Mouse (Mus musculus) forebrain, embryonic 15.5 days (tissue): Measurements from ENCODE around the gene Arhgap10. TPM values are rescaled to one million over a fixed set of nuclear protein-coding genes. Genes with fewer than 3 reads are reported as not detected.

Source experiments
- ATAC-seq: fragments of 200-750 bp; cut with Nextera tagmentation; replicated peaks from 2 replicates; pipeline ENCODE4 v1.8.0; 2017; ENCODE audit warnings: mild to moderate bottlenecking, moderate TSS enrichment, moderate library complexity
- H3K27ac ChIP-seq: fragments of 300-500 bp; sonication (generic); replicated peaks from 2 replicates; pipeline ENCODE4 v1.5.1; 2015; ENCODE audit warnings: mild to moderate bottlenecking, inconsistent platforms
- H3K27me3 ChIP-seq: fragments of 300-500 bp; sonication (generic); 2 replicates; pipeline ENCODE4 v1.6.1; 2015; ENCODE audit warnings: inconsistent platforms
- H3K36me3 ChIP-seq: fragments of 300-500 bp; sonication (generic); 2 replicates; pipeline ENCODE4 v1.6.1; 2015; ENCODE audit warnings: mild to moderate bottlenecking, inconsistent platforms
- H3K4me1 ChIP-seq: fragments of 300-500 bp; sonication (generic); 2 replicates; pipeline ENCODE4 v1.6.1; 2015; ENCODE audit warnings: inconsistent platforms
- H3K4me2 ChIP-seq: fragments of 300-500 bp; sonication (generic); replicated peaks from 2 replicates; pipeline ENCODE4 v1.6.1; 2015; ENCODE audit warnings: mild to moderate bottlenecking, inconsistent platforms
- H3K4me3 ChIP-seq: fragments of 300-500 bp; sonication (generic); 2 replicates; pipeline ENCODE4 v1.5.1; 2015; ENCODE audit warnings: mild to moderate bottlenecking, inconsistent platforms
- H3K9ac ChIP-seq: fragments of 300-500 bp; sonication (generic); replicated peaks from 2 replicates; pipeline ENCODE4 v1.6.1; 2015; ENCODE audit warnings: mild to moderate bottlenecking, inconsistent platforms
- H3K9me3 ChIP-seq: fragments of 300-500 bp; sonication (generic); 2 replicates; pipeline ENCODE4 v1.6.1; 2016; ENCODE audit warnings: inconsistent platforms
- WGBS: fragments of 180-500 bp; shearing (Covaris S2); methylation state at CpG from one replicate; pipeline ENCODE4 v1.1.7; 2015; ENCODE audit warnings: mixed read lengths; 5-methylcytosine and 5-hydroxymethylcytosine counted together
- polyA plus RNA-seq: library from polyadenylated mRNA; unstranded; fragments of >200 nt; fragmentation: Nextera tagmentation; extraction: Ambion mirVana; gene quantifications from 2 replicates; pipeline ENCODE4 v1.2.1, GENCODE M21; 2015

Arhgap10 gene
- polyA plus RNA-seq, 1 experiment from 2014 or later: 4.2 TPM

- H3K27me3 ChIP-seq: no peaks in the 10 kb centered on the region
- no peak for ATAC-seq
- peaks cover 5% of the 10 kb centered on the region; the same call in 1 of the 2 replicates for H3K4me1 ChIP-seq
- 92% methylated on average over 2 of the region's 2 CpGs for WGBS
- H3K27ac ChIP-seq: no peak overlapping the region
- no peak overlapping the region for H3K4me2 ChIP-seq
- H3K9me3 ChIP-seq: no peaks in the 10 kb centered on the region
- no peaks in the 10 kb centered on the region for H3K36me3 ChIP-seq
- no peak overlapping the region for H3K4me3 ChIP-seq
- no peak overlapping the region for H3K9ac ChIP-seq
Observed at GRCm38 (mm10) chr8:77317771-77318170, 200.0 kb downstream of the Arhgap10 start.

GRCm38 (mm10) chr8:77313003-77313402 is 204.8 kb downstream of the Arhgap10 start:
- Histone ChIP-seq H3K27ac (no peak overlapping the region), H3K36me3 (no peaks in the 10 kb centered on the region), H3K4me2 (no peak overlapping the region), H3K9me3 (no peaks in the 10 kb centered on the region), H3K9ac (no peak overlapping the region), H3K4me3 (no peak overlapping the region), H3K27me3 (no peaks in the 10 kb centered on the region), H3K4me1 (peaks cover 5% of the 10 kb centered on the region; the same call in 1 of the 2 replicates)
- WGBS: 44% methylated on average over 3 of the region's 3 CpGs
- peak; percentile 60 for ATAC-seq

- peaks cover 5% of the 10 kb centered on the region; the same call in 1 of the 2 replicates for H3K4me1 ChIP-seq
- H3K9me3 ChIP-seq: no peaks in the 10 kb centered on the region
- no peak overlapping the region for H3K4me2 ChIP-seq
- H3K27me3 ChIP-seq: no peaks in the 10 kb centered on the region
- H3K27ac ChIP-seq: no peak overlapping the region
- H3K9ac ChIP-seq: no peak overlapping the region
- peak; percentile 31; the same call in 1 of the 2 replicates for ATAC-seq
- no peak overlapping the region for H3K4me3 ChIP-seq
- 78% methylated on average over 6 of the region's 6 CpGs for WGBS
- H3K36me3 ChIP-seq: no peaks in the 10 kb centered on the region
Observed at GRCm38 (mm10) chr8:77311762-77312161, 206.0 kb downstream of the Arhgap10 start.

DNA sequence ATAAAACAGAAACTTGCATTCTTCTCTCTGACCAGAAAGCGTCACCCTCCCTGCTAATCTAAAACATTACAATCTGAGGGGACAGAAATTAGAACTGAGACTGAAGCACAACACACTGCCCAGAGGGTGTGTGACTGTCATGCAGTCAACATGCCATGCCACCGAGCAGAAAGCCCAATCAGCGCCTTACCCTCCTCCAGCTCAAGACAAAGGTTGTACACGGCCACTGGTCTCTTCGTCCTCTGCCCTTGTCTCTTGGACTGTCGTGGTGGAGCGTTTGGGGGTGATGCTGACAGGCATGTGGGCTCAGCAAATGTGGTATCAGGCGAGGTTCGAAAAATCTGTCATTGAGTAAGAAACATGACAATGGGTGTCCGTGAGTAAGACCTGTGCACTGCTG is 207.2 kb downstream of the Arhgap10 start:
- no peak overlapping the region for H3K4me2 ChIP-seq
- 85% methylated on average over 10 of the region's 10 CpGs for WGBS
- peaks cover 5% of the 10 kb centered on the region; the same call in 1 of the 2 replicates for H3K4me1 ChIP-seq
- H3K9ac ChIP-seq: no peak overlapping the region
- H3K9me3 ChIP-seq: no peaks in the 10 kb centered on the region
- no peak overlapping the region for H3K27ac ChIP-seq
- H3K27me3 ChIP-seq: no peaks in the 10 kb centered on the region
- no peak overlapping the region for H3K4me3 ChIP-seq
- ATAC-seq: no peak; the same call in 1 of the 2 replicates
- no peaks in the 10 kb centered on the region for H3K36me3 ChIP-seq

DNA sequence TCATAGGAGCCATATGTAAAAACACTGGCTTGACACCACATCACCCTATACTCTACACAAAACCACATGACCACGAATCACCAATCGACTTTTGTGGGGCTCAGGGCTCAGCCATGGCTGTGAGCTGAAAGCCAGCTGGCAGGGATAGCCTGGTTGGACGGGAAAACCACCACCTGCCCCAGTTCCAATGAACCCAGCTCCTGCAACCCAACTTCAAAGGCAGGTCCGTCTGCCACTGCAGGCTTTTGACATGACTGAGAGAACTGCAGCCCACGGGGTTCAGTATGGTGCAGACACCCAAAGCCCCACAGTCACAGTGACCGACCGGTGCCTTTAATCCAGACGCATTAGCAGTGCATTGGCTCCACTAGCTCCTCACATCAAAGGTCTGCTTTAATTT is 207.7 kb downstream of the Arhgap10 start:
- Histone ChIP-seq H3K4me3 (no peak overlapping the region), H3K27me3 (no peaks in the 10 kb centered on the region), H3K4me2 (no peak overlapping the region), H3K27ac (no peak overlapping the region), H3K9me3 (no peaks in the 10 kb centered on the region), H3K4me1 (peaks cover 5% of the 10 kb centered on the region; the same call in 1 of the 2 replicates), H3K9ac (no peak overlapping the region), H3K36me3 (no peaks in the 10 kb centered on the region)
- ATAC-seq: no peak; the same call in 1 of the 2 replicates
- WGBS: 76% methylated on average over 8 of the region's 8 CpGs

DNA sequence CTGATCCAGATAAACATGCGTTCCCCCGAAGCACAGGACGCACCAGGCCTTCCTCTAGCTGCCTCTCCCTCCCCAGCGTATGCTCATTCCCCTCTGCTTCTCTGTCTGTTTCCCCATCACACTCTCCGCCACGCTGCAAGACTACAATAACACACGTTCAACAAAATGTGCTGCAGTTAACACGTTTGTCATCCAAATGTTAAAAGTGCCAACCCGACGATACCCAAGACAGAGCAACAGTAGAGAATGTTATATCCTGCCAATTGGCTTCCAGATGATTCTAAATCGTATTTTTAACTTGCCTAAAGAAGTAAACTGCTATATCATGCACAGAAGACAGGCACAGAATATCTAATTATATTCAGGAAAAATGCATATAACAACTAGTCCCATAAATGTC is 223.2 kb downstream of the Arhgap10 start:
- H3K4me2 ChIP-seq: no peak overlapping the region
- H3K27ac ChIP-seq: no peak overlapping the region
- 71% methylated on average over 11 of the region's 11 CpGs for WGBS
- H3K4me3 ChIP-seq: no peak overlapping the region
- no peak overlapping the region for H3K9ac ChIP-seq
- ATAC-seq: peak; percentile 73; the same call in 1 of the 2 replicates
- no peaks in the 10 kb centered on the region for H3K9me3 ChIP-seq
- H3K36me3 ChIP-seq: no peaks in the 10 kb centered on the region
- peaks cover 15% of the 10 kb centered on the region for H3K4me1 ChIP-seq
- no peaks in the 10 kb centered on the region for H3K27me3 ChIP-seq

DNA sequence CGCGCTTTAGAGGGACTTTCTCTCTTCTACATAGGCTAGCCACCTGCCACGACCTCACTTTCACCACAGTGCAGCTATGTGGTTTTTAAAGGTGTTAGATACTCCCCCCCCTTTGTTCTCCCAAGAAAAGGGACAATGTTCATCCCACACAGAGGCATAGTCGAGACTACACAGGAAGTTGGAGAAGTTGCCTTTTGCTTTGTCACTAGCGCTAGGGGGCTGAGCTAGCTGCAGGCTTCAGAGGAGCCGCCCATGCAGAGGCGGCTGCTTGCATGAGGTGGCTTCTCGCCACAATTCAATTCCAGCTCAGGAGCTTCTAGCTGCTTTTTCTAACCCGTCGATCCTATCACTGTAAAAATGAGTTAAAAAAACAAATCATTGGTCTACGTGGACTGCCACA is 225.1 kb downstream of the Arhgap10 start:
- H3K27me3 ChIP-seq: no peaks in the 10 kb centered on the region
- H3K4me2 ChIP-seq: no peak overlapping the region
- H3K4me3 ChIP-seq: no peak overlapping the region
- peaks cover 15% of the 10 kb centered on the region for H3K4me1 ChIP-seq
- 51% methylated on average over 11 of the region's 11 CpGs for WGBS
- no peak; the same call in 1 of the 2 replicates for ATAC-seq
- H3K36me3 ChIP-seq: no peaks in the 10 kb centered on the region
- H3K9me3 ChIP-seq: no peaks in the 10 kb centered on the region
- H3K27ac ChIP-seq: no peak overlapping the region
- no peak overlapping the region for H3K9ac ChIP-seq

- Histone ChIP-seq H3K4me2 (no peak overlapping the region), H3K4me1 (peaks cover 15% of the 10 kb centered on the region), H3K27ac (no peak overlapping the region), H3K9ac (no peak overlapping the region), H3K9me3 (no peaks in the 10 kb centered on the region), H3K27me3 (no peaks in the 10 kb centered on the region), H3K4me3 (no peak overlapping the region), H3K36me3 (no peaks in the 10 kb centered on the region)
- no peak for ATAC-seq
- 34% methylated on average over 4 of the region's 4 CpGs for WGBS
Observed at GRCm38 (mm10) chr8:77292120-77292519, 225.6 kb downstream of the Arhgap10 start.

GRCm38 (mm10) chr8:77288492-77288891 is 229.3 kb downstream of the Arhgap10 start:
- H3K4me1 ChIP-seq: peaks cover 12% of the 10 kb centered on the region
- H3K9me3 ChIP-seq: no peaks in the 10 kb centered on the region
- no peak overlapping the region for H3K4me3 ChIP-seq
- no peaks in the 10 kb centered on the region for H3K36me3 ChIP-seq
- 71% methylated on average over 12 of the region's 12 CpGs for WGBS
- no peak overlapping the region for H3K4me2 ChIP-seq
- H3K27me3 ChIP-seq: no peaks in the 10 kb centered on the region
- H3K9ac ChIP-seq: no peak overlapping the region
- no peak overlapping the region for H3K27ac ChIP-seq
- ATAC-seq: peak; percentile 59

DNA sequence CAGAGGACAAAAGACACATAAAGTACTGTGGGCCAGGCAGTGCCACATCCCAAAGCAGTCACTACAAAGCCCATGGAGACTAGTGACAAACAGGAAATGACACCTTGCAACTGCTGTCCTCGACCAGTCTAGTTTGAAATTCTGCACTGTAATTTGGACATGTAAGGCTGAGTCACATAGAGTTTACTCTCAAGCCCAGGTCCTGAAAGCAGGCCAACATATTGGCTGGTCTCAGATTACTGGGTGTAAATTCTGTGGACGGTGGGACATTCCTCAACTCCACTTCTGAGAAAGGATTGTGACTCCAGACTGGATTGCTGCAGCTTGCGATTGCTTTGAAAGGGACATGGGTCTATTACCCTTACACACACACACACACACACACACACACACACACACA is 229.7 kb downstream of the Arhgap10 start:
- Histone ChIP-seq H3K36me3 (no peaks in the 10 kb centered on the region), H3K9ac (no peak overlapping the region), H3K4me3 (no peak overlapping the region), H3K9me3 (no peaks in the 10 kb centered on the region), H3K4me1 (peaks cover 11% of the 10 kb centered on the region), H3K27me3 (no peaks in the 10 kb centered on the region), H3K27ac (no peak overlapping the region), H3K4me2 (no peak overlapping the region)
- no peak for ATAC-seq
- 86% methylated on average over 3 of the region's 3 CpGs for WGBS

- no peak overlapping the region for H3K4me3 ChIP-seq
- no peak overlapping the region for H3K27ac ChIP-seq
- ATAC-seq: no peak
- no peaks in the 10 kb centered on the region for H3K9me3 ChIP-seq
- no peaks in the 10 kb centered on the region for H3K36me3 ChIP-seq
- no peak overlapping the region for H3K9ac ChIP-seq
- WGBS: 80% methylated on average over 3 of the region's 3 CpGs
- H3K27me3 ChIP-seq: no peaks in the 10 kb centered on the region
- no peaks in the 10 kb centered on the region for H3K4me1 ChIP-seq
- no peak overlapping the region for H3K4me2 ChIP-seq
Observed at GRCm38 (mm10) chr8:77284473-77284872, 233.3 kb downstream of the Arhgap10 start.

DNA sequence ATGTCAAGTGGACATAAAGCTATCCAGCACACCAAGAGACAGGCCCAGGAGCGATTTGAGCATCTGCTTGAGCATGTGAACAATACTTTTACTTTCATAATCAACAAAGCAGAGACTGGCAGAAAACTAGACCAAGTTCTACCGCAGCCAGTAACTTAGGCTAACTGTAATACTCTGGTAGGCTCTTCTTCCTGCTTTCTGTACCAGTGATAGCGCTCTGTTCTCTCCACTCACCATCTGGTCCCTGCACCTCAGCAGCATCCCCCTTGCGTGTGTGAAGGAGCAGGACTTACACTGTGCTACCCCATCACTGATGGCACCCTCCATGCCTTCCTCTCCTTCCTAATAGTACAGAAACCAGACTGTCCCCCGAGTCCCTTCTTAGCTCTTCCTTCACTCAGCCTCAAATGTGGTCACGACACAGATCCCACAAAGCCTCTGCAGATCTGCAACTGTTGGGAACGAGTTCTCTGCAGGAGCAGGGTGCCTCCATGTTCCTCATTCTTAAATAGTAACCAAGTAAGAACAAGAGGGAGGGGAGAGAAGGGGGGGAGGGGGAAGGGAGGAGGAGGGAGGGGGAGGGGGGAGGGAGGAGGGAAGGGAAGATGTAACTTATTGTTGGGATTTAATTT is 235.0 kb downstream of the Arhgap10 start:
- Histone ChIP-seq H3K4me2 (no peak overlapping the region), H3K27me3 (no peaks in the 10 kb centered on the region), H3K4me3 (no peak overlapping the region), H3K9me3 (no peaks in the 10 kb centered on the region), H3K27ac (no peak overlapping the region), H3K4me1 (no peaks in the 10 kb centered on the region), H3K9ac (no peak overlapping the region), H3K36me3 (no peaks in the 10 kb centered on the region)
- ATAC-seq: no peak
- 79% methylated on average over 7 of the region's 7 CpGs for WGBS

- H3K36me3 ChIP-seq: no peaks in the 10 kb centered on the region
- H3K9me3 ChIP-seq: no peaks in the 10 kb centered on the region
- H3K27ac ChIP-seq: no peak overlapping the region
- no peaks in the 10 kb centered on the region for H3K27me3 ChIP-seq
- 58% methylated on average over 3 of the region's 3 CpGs for WGBS
- H3K4me3 ChIP-seq: no peak overlapping the region
- H3K4me2 ChIP-seq: no peak overlapping the region
- ATAC-seq: no peak
- H3K9ac ChIP-seq: no peak overlapping the region
- no peaks in the 10 kb centered on the region for H3K4me1 ChIP-seq
Observed at GRCm38 (mm10) chr8:77279977-77280376, 237.8 kb downstream of the Arhgap10 start.
